In genomic region chr5:13629916-13630315, GRCm38 (mm10) we compare ENCODE assay signal across 23 mouse cellular contexts.
DNase-seq lines count a peak whose midpoint lies in the region; ATAC-seq and TF ChIP-seq lines count a peak whose summit lies in the region.
"Had no signal": no experiment of that assay in that cellular context is flagged by ENCODE, and none has a peak within 500 bp of the region (broad histone marks: within the 10 kb centered on the region; RNA-seq: fewer than 3 reads in every experiment).

No protein-coding gene starts in this region.

- H3K79me2 ChIP-seq in MEL (ENCODE audit: control insufficient read depth, insufficient read depth, low read length, poor library complexity) = no peaks in the 10 kb centered on the region

- H3K27me3 ChIP-seq in kidney, embryonic 15.5 days = no peaks in the 10 kb centered on the region
- H3K27me3 ChIP-seq in MEL (ENCODE audit: control insufficient read depth in 1 of 2, insufficient read depth in 2 of 2, low read length in 2 of 2) = no peaks in the 10 kb centered on the region
- no peaks in the 10 kb centered on the region for H3K27me3 ChIP-seq in embryonic facial prominence, embryonic 11.5 days (ENCODE audit: control insufficient read depth, insufficient read depth, low read length)
- no peaks in the 10 kb centered on the region for H3K27me3 ChIP-seq in lung, postnatal 0 days (replicated peaks; ENCODE audit: insufficient read depth, low read length)
- H3K27me3 ChIP-seq: embryonic facial prominence, embryonic 12.5 days; heart, embryonic 12.5 days; lung, embryonic 15.5 days had no signal

- peaks cover 8% of the 10 kb centered on the region; the same call in 1 of the 2 replicates for H3K4me1 ChIP-seq in kidney, embryonic 15.5 days
- 0 out of 4 replicates have a peak, but pooled peaks cover 0 to 3% of the 10 kb centered on the region in 2 experiments for H3K4me1 ChIP-seq in MEL (ENCODE audit: control insufficient read depth in 1 of 2, insufficient read depth in 2 of 2, low read length in 2 of 2)
- H3K4me1 ChIP-seq in embryonic facial prominence, embryonic 11.5 days (ENCODE audit: control insufficient read depth, insufficient read depth, low read length) = no peaks in the 10 kb centered on the region
- H3K4me1 ChIP-seq in lung, postnatal 0 days (ENCODE audit: insufficient read depth, low read depth, low read length) = peaks cover 4% of the 10 kb centered on the region; the same call in 1 of the 2 replicates
- H3K4me1 ChIP-seq: heart, embryonic 12.5 days had no signal

- H3K9me3 ChIP-seq in kidney, embryonic 15.5 days (replicated peaks) = no peaks in the 10 kb centered on the region
- no peaks in the 10 kb centered on the region for H3K9me3 ChIP-seq in MEL (replicated peaks; ENCODE audit: insufficient read depth, low read length)
- no peaks in the 10 kb centered on the region for H3K9me3 ChIP-seq in embryonic facial prominence, embryonic 11.5 days (replicated peaks; ENCODE audit: control insufficient read depth, low read length)
- no peaks in the 10 kb centered on the region for H3K9me3 ChIP-seq in lung, postnatal 0 days (ENCODE audit: low read length)
- H3K9me3 ChIP-seq: embryonic facial prominence, embryonic 12.5 days; G1E; heart, embryonic 12.5 days; lung, embryonic 15.5 days had no signal

- no peak for TF ChIP-seq CTCF in MEL (IDR thresholded peaks at IDR 0.05 in 2 of 3, conservative IDR thresholded peaks at IDR 0.05 in 1 of 3; ENCODE audit: control insufficient read depth in 1 of 3, insufficient read depth in 1 of 3, low read depth in 2 of 3, low read length in 3 of 3, poor library complexity in 1 of 3, severe bottlenecking in 1 of 3)
- TF ChIP-seq CTCF in lung, postnatal 0 days (IDR thresholded peaks at IDR 0.05) = no peak

- no peak overlapping the region for H3K4me3 ChIP-seq in kidney, embryonic 15.5 days (replicated peaks)
- no peak overlapping the region for H3K4me3 ChIP-seq in MEL (ENCODE audit: control insufficient read depth in 1 of 2, insufficient read depth in 1 of 2, low read depth in 2 of 2, low read length in 2 of 2)
- H3K4me3 ChIP-seq in embryonic facial prominence, embryonic 11.5 days (ENCODE audit: low read depth, low read length) = no peak overlapping the region
- no peak overlapping the region for H3K4me3 ChIP-seq in lung, postnatal 0 days (ENCODE audit: low read depth, low read length)
- H3K4me3 ChIP-seq: embryonic facial prominence, embryonic 12.5 days; erythroblast, embryonic 14.5 days; heart, embryonic 12.5 days; lung, embryonic 15.5 days had no signal

- H3K27ac ChIP-seq in kidney, embryonic 15.5 days = 0 out of 2 replicates have a peak overlapping the region, but pooled peaks have one; percentile 4
- H3K27ac ChIP-seq in MEL (ENCODE audit: control insufficient read depth, low read depth, low read length) = no peak overlapping the region
- H3K27ac ChIP-seq in embryonic facial prominence, embryonic 11.5 days (replicated peaks; ENCODE audit: low read depth, low read length) = no peak overlapping the region
- no peak overlapping the region for H3K27ac ChIP-seq in lung, postnatal 0 days (ENCODE audit: low read length)
- H3K27ac ChIP-seq: embryonic facial prominence, embryonic 12.5 days; kidney, postnatal 0 days; liver, embryonic 14.5 days; lung, embryonic 15.5 days; macrophage had no signal

- H3K4me2 ChIP-seq in kidney, embryonic 15.5 days = no peak overlapping the region
- no peak overlapping the region for H3K4me2 ChIP-seq in embryonic facial prominence, embryonic 11.5 days (ENCODE audit: low read depth, low read length)
- H3K4me2 ChIP-seq in lung, postnatal 0 days (replicated peaks; ENCODE audit: low read depth, low read length) = no peak overlapping the region
- H3K4me2 ChIP-seq: embryonic facial prominence, embryonic 12.5 days; heart, embryonic 12.5 days; lung, embryonic 15.5 days had no signal

- TF ChIP-seq POLR2A in MEL (IDR thresholded peaks at IDR 0.05; ENCODE audit: control insufficient read depth in 1 of 2, insufficient read depth in 1 of 2, low read depth in 1 of 2, low read length in 2 of 2, poor library complexity in 1 of 2) = no peak

- no peak overlapping the region for H3K9ac ChIP-seq in kidney, embryonic 15.5 days
- no peak overlapping the region for H3K9ac ChIP-seq in MEL (ENCODE audit: control insufficient read depth, low read depth, low read length, poor library complexity, severe bottlenecking)
- H3K9ac ChIP-seq in embryonic facial prominence, embryonic 11.5 days (replicated peaks; ENCODE audit: low read length) = no peak overlapping the region
- H3K9ac ChIP-seq in lung, postnatal 0 days (replicated peaks; ENCODE audit: low read depth) = no peak overlapping the region
- H3K9ac ChIP-seq: embryonic facial prominence, embryonic 12.5 days; heart, embryonic 12.5 days; liver, embryonic 14.5 days; lung, embryonic 15.5 days had no signal

- no peak for TF ChIP-seq EP300 in MEL (IDR thresholded peaks at IDR 0.05; ENCODE audit: low read depth in 1 of 2, low read length in 2 of 2)
- TF ChIP-seq EP300 in lung, postnatal 0 days (IDR thresholded peaks at IDR 0.05) = no peak

- WGBS in kidney, embryonic 15.5 days = 43% methylated on average over 5 of the region's 5 CpGs
- 10% methylated on average over 5 of the region's 5 CpGs for WGBS in embryonic facial prominence, embryonic 11.5 days
- 57% methylated on average over 5 of the region's 5 CpGs for WGBS in lung, postnatal 0 days

- no peak for ATAC-seq in kidney, embryonic 15.5 days (replicated peaks; ENCODE audit: low FRiP score)
- ATAC-seq in embryonic facial prominence, embryonic 11.5 days (replicated peaks; ENCODE audit: insufficient number of reproducible peaks, low FRiP score, low TSS enrichment, low read depth) = no peak
- ATAC-seq in lung, postnatal 0 days = no peak
- ATAC-seq: hindbrain, embryonic 16.5 days; intestine, postnatal 0 days had no signal

- H3K36me3 ChIP-seq in kidney, embryonic 15.5 days = no peaks in the 10 kb centered on the region
- H3K36me3 ChIP-seq in MEL (ENCODE audit: control insufficient read depth in 1 of 2, insufficient read depth in 2 of 2, low read length in 2 of 2) = no peaks in the 10 kb centered on the region
- H3K36me3 ChIP-seq in embryonic facial prominence, embryonic 11.5 days (replicated peaks; ENCODE audit: control insufficient read depth, insufficient read depth, low read depth, low read length) = no peaks in the 10 kb centered on the region
- H3K36me3 ChIP-seq in lung, postnatal 0 days (ENCODE audit: insufficient read depth, low read length) = no peaks in the 10 kb centered on the region
- H3K36me3 ChIP-seq: embryonic facial prominence, embryonic 12.5 days; G1E; heart, embryonic 12.5 days; lung, embryonic 15.5 days had no signal

- TF ChIP-seq RAD21 in MEL (IDR thresholded peaks at IDR 0.05; ENCODE audit: low read depth, low read length) = no peak

- no peak for DNase-seq in kidney, adult 9 months
- DNase-seq in 3134 (ENCODE audit: extremely low read depth, insufficient read length, low spot score) (peak; percentile 2), MEL (ENCODE audit: low read depth, low spot score) (peak; percentile 14)
- peak; percentile 26 for DNase-seq in embryonic facial prominence, embryonic 11.5 days (ENCODE audit: low spot score)
- DNase-seq in lung, postnatal 0 days (ENCODE audit: low spot score) = no peak
- no peak for DNase-seq in spleen, postnatal 14 days (ENCODE audit: low spot score in 2 of 2)
- DNase-seq: adrenal gland, postnatal 25 days; cerebellum, adult 11-12 months; cerebellum, postnatal 14 days; layer of hippocampus, postnatal 36 days; right cerebral cortex, postnatal 25 days; thymus, adult 2 months had no signal

TF ChIP-seq in MEL, 35 proteins besides CTCF, POLR2A, EP300 and RAD21:
- TF ChIP-seq SIN3A (IDR thresholded peaks at IDR 0.05; ENCODE audit: low read length) (no peak), JUND (IDR thresholded peaks at IDR 0.05; ENCODE audit: low read depth, low read length) (no peak), CHD2 (IDR thresholded peaks at IDR 0.05; ENCODE audit: low read length) (no peak)

Comparison
In these comparisons a context has a peak if more than half of its experiments do, and no peak if none do; other contexts are left out.
1. DNase-seq: peak in 3134 (single experiment), MEL (single experiment) and embryonic facial prominence, embryonic 11.5 days (single experiment); none in kidney, adult 9 months (single experiment), lung, postnatal 0 days (single experiment) and spleen, postnatal 14 days (0 of 2).